Mouse (Mus musculus): ENCODE results near the gene Tmem212. TPM values are rescaled to one million over a fixed set of nuclear protein-coding genes. Genes with fewer than 3 reads are reported as not detected.

Tmem212 gene
- total and polyA plus RNA-seq, 3 experiments: not detected

GRCm38 (mm10) chr3:27856288-27856687, 39.9 kb downstream of the Tmem212 start:
- ATAC-seq (ENCODE audit: extremely low read depth, insufficient number of reproducible peaks, low FRiP score, poor library complexity, severe bottlenecking): no peak
- TF ChIP-seq TAL1 (conservative IDR thresholded peaks at IDR 0.05; ENCODE audit: low read depth, low read length): no peak
- TF ChIP-seq CTCF (IDR thresholded peaks at IDR 0.05; ENCODE audit: low read depth, low read length): no peak
- no peak for TF ChIP-seq GATA2 (IDR thresholded peaks at IDR 0.05; ENCODE audit: borderline replicate concordance, low read depth, low read length)
- TF ChIP-seq GATA1 (IDR thresholded peaks at IDR 0.05; ENCODE audit: borderline replicate concordance, low read length): no peak
- TF ChIP-seq POLR2AphosphoS5 (IDR thresholded peaks at IDR 0.05; ENCODE audit: insufficient replicate concordance, low read depth, low read length): no peak

GRCm38 (mm10) chr3:27854431-27855180, 41.6 kb downstream of the Tmem212 start:
- DNase-seq (ENCODE audit: low spot score) (no peak), ATAC-seq (ENCODE audit: extremely low read depth, insufficient number of reproducible peaks, low FRiP score, poor library complexity, severe bottlenecking) (no peak)
- no peaks in the 10 kb centered on the region for H3K4me1 ChIP-seq (ENCODE audit: insufficient read depth, low read depth, low read length)
- TF ChIP-seq POLR2AphosphoS5 (IDR thresholded peaks at IDR 0.05; ENCODE audit: insufficient replicate concordance, low read depth, low read length): no peak
- TF ChIP-seq CTCF (IDR thresholded peaks at IDR 0.05; ENCODE audit: low read depth, low read length): no peak
- TF ChIP-seq GATA1 (IDR thresholded peaks at IDR 0.05; ENCODE audit: borderline replicate concordance, low read length): no peak
- no peak for TF ChIP-seq TAL1 (conservative IDR thresholded peaks at IDR 0.05; ENCODE audit: low read depth, low read length)
- TF ChIP-seq GATA2 (IDR thresholded peaks at IDR 0.05; ENCODE audit: borderline replicate concordance, low read depth, low read length): no peak
- no peaks in the 10 kb centered on the region for H3K27me3 ChIP-seq (ENCODE audit: insufficient read depth, low read length)
- no peak overlapping the region for H3K4me3 ChIP-seq (ENCODE audit: low read depth, low read length)
- no peaks in the 10 kb centered on the region for H3K9me3 ChIP-seq (replicated peaks)
- no peaks in the 10 kb centered on the region for H3K36me3 ChIP-seq (replicated peaks)

More at GRCm38 (mm10) chr3:27856288-27856687, 39.9 kb downstream of the Tmem212 start:
- no peak for DNase-seq (ENCODE audit: low spot score)
- Histone ChIP-seq H3K4me3 (ENCODE audit: low read depth, low read length) (no peak overlapping the region), H3K27me3 (ENCODE audit: insufficient read depth, low read length) (no peaks in the 10 kb centered on the region), H3K4me1 (ENCODE audit: insufficient read depth, low read depth, low read length) (no peaks in the 10 kb centered on the region), H3K9me3 (replicated peaks) (no peaks in the 10 kb centered on the region), H3K36me3 (replicated peaks) (no peaks in the 10 kb centered on the region)

GRCm38 (mm10) chr3:27843266-27843665, 52.9 kb downstream of the Tmem212 start:
- H3K4me3 ChIP-seq (ENCODE audit: low read depth, low read length): no peak overlapping the region

GRCm38 (mm10) chr3:27842856-27843255, 53.3 kb downstream of the Tmem212 start:
- H3K9me3 ChIP-seq (replicated peaks): no peaks in the 10 kb centered on the region
- TF ChIP-seq GATA1 (IDR thresholded peaks at IDR 0.05; ENCODE audit: borderline replicate concordance, low read length): no peak
- no peak for TF ChIP-seq GATA2 (IDR thresholded peaks at IDR 0.05; ENCODE audit: borderline replicate concordance, low read depth, low read length)
- TF ChIP-seq POLR2AphosphoS5 (IDR thresholded peaks at IDR 0.05; ENCODE audit: insufficient replicate concordance, low read depth, low read length): no peak
- no peak for TF ChIP-seq TAL1 (conservative IDR thresholded peaks at IDR 0.05; ENCODE audit: low read depth, low read length)
- TF ChIP-seq CTCF (IDR thresholded peaks at IDR 0.05; ENCODE audit: low read depth, low read length): no peak
- H3K27me3 ChIP-seq (ENCODE audit: insufficient read depth, low read length): no peaks in the 10 kb centered on the region
- no peak overlapping the region for H3K4me3 ChIP-seq (ENCODE audit: low read depth, low read length)
- no peaks in the 10 kb centered on the region for H3K36me3 ChIP-seq (replicated peaks)
- DNase-seq (ENCODE audit: low spot score): no peak
- H3K4me1 ChIP-seq (ENCODE audit: insufficient read depth, low read depth, low read length): no peaks in the 10 kb centered on the region
- ATAC-seq (ENCODE audit: extremely low read depth, insufficient number of reproducible peaks, low FRiP score, poor library complexity, severe bottlenecking): no peak

More at GRCm38 (mm10) chr3:27843266-27843665, 52.9 kb downstream of the Tmem212 start:
- Histone ChIP-seq H3K9me3 (replicated peaks) (no peaks in the 10 kb centered on the region), H3K4me1 (ENCODE audit: insufficient read depth, low read depth, low read length) (no peaks in the 10 kb centered on the region), H3K27me3 (ENCODE audit: insufficient read depth, low read length) (no peaks in the 10 kb centered on the region), H3K36me3 (replicated peaks) (no peaks in the 10 kb centered on the region)
- TF ChIP-seq GATA1 (IDR thresholded peaks at IDR 0.05; ENCODE audit: borderline replicate concordance, low read length) (no peak), CTCF (IDR thresholded peaks at IDR 0.05; ENCODE audit: low read depth, low read length) (no peak), GATA2 (IDR thresholded peaks at IDR 0.05; ENCODE audit: borderline replicate concordance, low read depth, low read length) (no peak), TAL1 (conservative IDR thresholded peaks at IDR 0.05; ENCODE audit: low read depth, low read length) (no peak), POLR2AphosphoS5 (IDR thresholded peaks at IDR 0.05; ENCODE audit: insufficient replicate concordance, low read depth, low read length) (no peak)
- no peak for ATAC-seq (ENCODE audit: extremely low read depth, insufficient number of reproducible peaks, low FRiP score, poor library complexity, severe bottlenecking)
- no peak for DNase-seq (ENCODE audit: low spot score)

GRCm38 (mm10) chr3:27840311-27840710, 55.9 kb downstream of the Tmem212 start:
- DNase-seq (ENCODE audit: low spot score) (no peak), ATAC-seq (ENCODE audit: extremely low read depth, insufficient number of reproducible peaks, low FRiP score, poor library complexity, severe bottlenecking) (no peak)
- no peak for TF ChIP-seq GATA1 (IDR thresholded peaks at IDR 0.05; ENCODE audit: borderline replicate concordance, low read length)
- TF ChIP-seq CTCF (IDR thresholded peaks at IDR 0.05; ENCODE audit: low read depth, low read length): no peak
- TF ChIP-seq POLR2AphosphoS5 (IDR thresholded peaks at IDR 0.05; ENCODE audit: insufficient replicate concordance, low read depth, low read length): no peak
- Histone ChIP-seq H3K9me3 (replicated peaks) (no peaks in the 10 kb centered on the region), H3K27me3 (ENCODE audit: insufficient read depth, low read length) (peaks cover 2% of the 10 kb centered on the region; the same call in 1 of the 2 replicates), H3K36me3 (replicated peaks) (no peaks in the 10 kb centered on the region), H3K4me3 (ENCODE audit: low read depth, low read length) (no peak overlapping the region), H3K4me1 (ENCODE audit: insufficient read depth, low read depth, low read length) (no peaks in the 10 kb centered on the region)

GRCm38 (mm10) chr3:27839795-27840194, 56.4 kb downstream of the Tmem212 start:
- no peak for ATAC-seq (ENCODE audit: extremely low read depth, insufficient number of reproducible peaks, low FRiP score, poor library complexity, severe bottlenecking)

More at GRCm38 (mm10) chr3:27839795-27840194, 56.4 kb downstream of the Tmem212 start:
- TF ChIP-seq TAL1 (conservative IDR thresholded peaks at IDR 0.05; ENCODE audit: low read depth, low read length) (no peak), CTCF (IDR thresholded peaks at IDR 0.05; ENCODE audit: low read depth, low read length) (no peak), POLR2AphosphoS5 (IDR thresholded peaks at IDR 0.05; ENCODE audit: insufficient replicate concordance, low read depth, low read length) (no peak), GATA1 (IDR thresholded peaks at IDR 0.05; ENCODE audit: borderline replicate concordance, low read length) (no peak), GATA2 (IDR thresholded peaks at IDR 0.05; ENCODE audit: borderline replicate concordance, low read depth, low read length) (no peak)
- Histone ChIP-seq H3K4me3 (ENCODE audit: low read depth, low read length) (no peak overlapping the region), H3K27me3 (ENCODE audit: insufficient read depth, low read length) (peaks cover 2% of the 10 kb centered on the region; the same call in 1 of the 2 replicates), H3K4me1 (ENCODE audit: insufficient read depth, low read depth, low read length) (no peaks in the 10 kb centered on the region), H3K9me3 (replicated peaks) (no peaks in the 10 kb centered on the region), H3K36me3 (replicated peaks) (no peaks in the 10 kb centered on the region)
- no peak for DNase-seq (ENCODE audit: low spot score)

Measured in G1E (cell line).